Mouse (Mus musculus) liver, embryonic 16.5 days (tissue): ENCODE results near the gene Gm20481. TPM values are rescaled to one million over a fixed set of nuclear protein-coding genes. Genes with fewer than 3 reads are reported as not detected.
"Not testable (repeated sequence)": the region's sequence is repeated elsewhere in the genome, so short reads cannot be mapped to it uniquely, and the experiment has no call there.

Experiments used
- ATAC-seq: fragments of 200-750 bp; cut with Nextera tagmentation; 2 replicates; pipeline ENCODE4 v1.8.0; 2017; ENCODE audit warnings: low read depth, mild to moderate bottlenecking, moderate number of reproducible peaks, moderate library complexity
- H3K27ac ChIP-seq: fragments of 300-500 bp; sonication (generic); 2 replicates; pipeline ENCODE4 v1.5.1; 2014; ENCODE audit warnings: mild to moderate bottlenecking, low read length
- H3K27me3 ChIP-seq: fragments of 300-500 bp; sonication (generic); 2 replicates; pipeline ENCODE4 v1.6.1; 2014; ENCODE audit warnings: low read depth, low read length, mixed read lengths; ENCODE audit not compliant: control insufficient read depth, insufficient read depth
- H3K36me3 ChIP-seq: fragments of 300-500 bp; sonication (generic); 2 replicates; pipeline ENCODE4 v1.6.1; 2014; ENCODE audit warnings: mild to moderate bottlenecking; ENCODE audit not compliant: control insufficient read depth, insufficient read depth
- H3K4me1 ChIP-seq: fragments of 300-500 bp; sonication (generic); 2 replicates; pipeline ENCODE4 v1.6.1; 2014; ENCODE audit warnings: low read depth, low read length, mixed read lengths; ENCODE audit not compliant: control insufficient read depth
- H3K4me2 ChIP-seq: fragments of 300-500 bp; sonication (generic); 2 replicates; pipeline ENCODE4 v1.6.1; 2014; ENCODE audit warnings: low read depth, low read length, mixed read lengths
- H3K4me3 ChIP-seq: fragments of 300-500 bp; sonication (generic); 2 replicates; pipeline ENCODE4 v1.5.1; 2014; ENCODE audit warnings: low read depth, mild to moderate bottlenecking, low read length
- H3K9ac ChIP-seq: fragments of 300-500 bp; sonication (generic); 2 replicates; pipeline ENCODE4 v1.6.1; 2014; ENCODE audit warnings: low read depth, low read length
- H3K9me3 ChIP-seq: fragments of 300-500 bp; sonication (generic); replicated peaks from 2 replicates; pipeline ENCODE4 v1.6.1; 2016; ENCODE audit warnings: low read length; ENCODE audit not compliant: control insufficient read depth
- WGBS: fragments of 180-500 bp; shearing (Covaris S2); extraction: QIAGEN DNeasy Blood & Tissue Kit; methylation state at CpG from one replicate; pipeline ENCODE4 v1.1.7; 2014; ENCODE audit not compliant: insufficient replicate concordance; 5-methylcytosine and 5-hydroxymethylcytosine counted together
- polyA plus RNA-seq: library from polyadenylated mRNA; unstranded; fragments of >200 nt; fragmentation: Nextera tagmentation; extraction: Ambion mirVana; gene quantifications from 2 replicates; pipeline ENCODE4 v1.2.1, GENCODE M21; 2015

The Gm20481 gene
- polyA plus RNA-seq, 1 experiment from 2014 or later, result not detected

DNA sequence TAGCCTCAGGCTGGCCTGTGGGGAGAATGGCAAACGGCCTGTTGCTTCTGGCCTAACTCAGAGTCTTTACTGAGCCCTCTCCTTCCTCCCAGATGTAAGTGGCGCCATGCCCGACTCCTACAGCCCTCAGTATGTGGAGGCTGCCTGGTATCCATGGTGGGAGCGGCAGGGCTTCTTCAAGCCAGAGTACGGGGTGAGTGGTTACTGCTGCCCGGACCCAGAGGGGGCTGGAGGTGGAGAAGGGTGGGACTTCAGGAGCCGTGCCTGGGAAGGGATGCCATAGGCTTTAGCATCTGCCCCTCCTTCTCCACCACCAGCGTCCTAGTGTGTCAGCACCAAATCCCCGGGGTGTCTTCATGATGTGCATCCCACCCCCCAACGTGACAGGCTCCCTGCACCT lies 35.4 kb downstream of the Gm20481 start:
- Histone ChIP-seq H3K9ac (no peak overlapping the region), H3K9me3 (no peaks in the 10 kb centered on the region), H3K4me1 (peaks cover 21% of the 10 kb centered on the region), H3K4me3 (no peak overlapping the region), H3K27me3 (no peaks in the 10 kb centered on the region), H3K4me2 (no peak overlapping the region), H3K27ac (no peak overlapping the region), H3K36me3 (peaks cover 38% of the 10 kb centered on the region)
- ATAC-seq, result no peak
- WGBS, result 86% methylated on average over 10 of the region's 10 CpGs

DNA sequence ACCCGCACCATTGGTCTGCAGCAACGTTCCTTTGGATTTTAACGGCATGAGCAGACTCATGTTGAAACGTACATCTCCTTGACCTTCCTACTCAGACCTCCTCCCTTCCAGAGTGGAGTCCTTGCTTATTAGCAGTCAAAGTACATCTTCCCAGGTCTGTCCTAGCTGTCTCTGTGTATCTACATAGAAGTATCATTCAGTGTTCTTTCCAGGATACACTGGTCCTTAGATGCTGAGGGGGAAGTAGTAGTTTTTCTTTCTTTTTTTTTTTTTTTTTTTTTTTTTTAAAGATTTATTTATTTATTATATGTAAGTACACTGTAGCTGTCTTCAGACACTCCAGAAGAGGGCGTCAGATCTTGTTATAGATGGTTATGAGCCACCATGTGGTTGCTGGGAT lies 36.2 kb downstream of the Gm20481 start:
- peaks cover 21% of the 10 kb centered on the region for H3K4me1 ChIP-seq
- ATAC-seq, H3K4me3 ChIP-seq, H3K27me3 ChIP-seq, H3K9ac ChIP-seq, H3K27ac ChIP-seq, H3K9me3 ChIP-seq, H3K4me2 ChIP-seq: not testable (repeated sequence)
- WGBS, result 88% methylated on average over 4 of the region's 5 CpGs
- peaks cover 45% of the 10 kb centered on the region for H3K36me3 ChIP-seq

- Histone ChIP-seq H3K36me3 (peaks cover 61% of the 10 kb centered on the region), H3K27ac (no peak overlapping the region), H3K27me3 (no peaks in the 10 kb centered on the region), H3K4me3 (no peak overlapping the region), H3K4me1 (peaks cover 19% of the 10 kb centered on the region), H3K9ac (no peak overlapping the region), H3K9me3 (no peaks in the 10 kb centered on the region), H3K4me2 (no peak overlapping the region)
- no peak for ATAC-seq
- 79% methylated on average over 7 of the region's 7 CpGs for WGBS
These were observed 37.8 kb downstream of the Gm20481 start for GRCm38 (mm10) chr17:35007387-35007991.

DNA sequence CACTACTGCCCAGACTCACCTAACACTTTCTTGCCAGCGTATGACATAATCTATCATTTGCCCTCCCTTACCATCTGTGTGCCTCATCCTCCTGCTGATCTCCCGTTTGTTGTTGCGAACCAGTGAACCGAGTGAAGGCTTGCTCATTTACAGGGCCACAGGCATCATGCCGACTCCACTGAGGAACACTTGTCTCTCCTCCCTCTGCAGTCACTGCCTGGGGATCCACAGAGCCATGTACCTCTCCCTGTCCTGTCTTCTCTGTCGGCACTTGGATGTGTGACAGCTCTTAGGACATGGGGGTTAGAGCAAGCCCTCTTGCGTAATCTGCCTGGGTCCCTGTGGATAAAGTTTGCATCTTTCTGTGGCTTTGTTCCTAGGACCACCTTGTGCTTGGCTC lies 39.9 kb downstream of the Gm20481 start:
- Histone ChIP-seq H3K27me3 (no peaks in the 10 kb centered on the region), H3K9ac (no peak overlapping the region), H3K27ac (no peak overlapping the region), H3K4me2 (no peak overlapping the region), H3K9me3 (no peaks in the 10 kb centered on the region), H3K36me3 (peaks cover 77% of the 10 kb centered on the region), H3K4me1 (no peaks in the 10 kb centered on the region; the same call in 1 of the 2 replicates), H3K4me3 (no peak overlapping the region)
- WGBS, result 82% methylated on average over 7 of the region's 7 CpGs
- ATAC-seq, result no peak

DNA sequence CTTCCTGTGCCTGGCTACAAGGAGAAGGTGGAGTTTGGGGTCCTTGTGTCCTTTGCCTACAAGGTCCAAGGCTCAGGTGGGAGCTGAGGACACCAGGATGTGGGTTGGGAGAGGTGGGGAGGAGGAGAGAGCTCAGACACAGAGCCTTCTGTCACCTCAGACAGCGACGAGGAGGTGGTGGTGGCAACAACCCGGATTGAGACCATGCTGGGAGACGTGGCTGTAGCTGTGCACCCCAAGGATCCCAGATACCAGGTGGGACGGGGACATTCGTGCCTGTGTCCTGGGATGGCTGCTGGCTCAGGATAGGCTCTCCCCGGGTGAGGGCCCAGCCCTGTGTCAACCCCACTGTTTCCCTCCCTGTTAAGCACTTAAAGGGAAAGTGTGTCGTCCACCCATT lies 41.7 kb downstream of the Gm20481 start:
- H3K36me3 ChIP-seq, result peaks cover 80% of the 10 kb centered on the region
- WGBS, result 82% methylated on average over 8 of the region's 8 CpGs

GRCm38 (mm10) chr17:35012430-35012829 lies 42.7 kb downstream of the Gm20481 start:
- WGBS, result 81% methylated on average over 13 of the region's 13 CpGs
- Histone ChIP-seq H3K9me3 (no peaks in the 10 kb centered on the region), H3K4me2 (no peak overlapping the region), H3K4me3 (no peak overlapping the region), H3K4me1 (peaks cover 4% of the 10 kb centered on the region), H3K36me3 (peaks cover 75% of the 10 kb centered on the region), H3K27ac (no peak overlapping the region), H3K9ac (no peak overlapping the region), H3K27me3 (no peaks in the 10 kb centered on the region)
- no peak for ATAC-seq

More for the DNA sequence above, 41.7 kb downstream of the Gm20481 start:
- Histone ChIP-seq H3K4me3 (no peak overlapping the region), H3K4me1 (peaks cover 3% of the 10 kb centered on the region), H3K9me3 (no peaks in the 10 kb centered on the region), H3K9ac (no peak overlapping the region), H3K27ac (no peak overlapping the region), H3K27me3 (no peaks in the 10 kb centered on the region), H3K4me2 (no peak overlapping the region)
- ATAC-seq, result no peak

DNA sequence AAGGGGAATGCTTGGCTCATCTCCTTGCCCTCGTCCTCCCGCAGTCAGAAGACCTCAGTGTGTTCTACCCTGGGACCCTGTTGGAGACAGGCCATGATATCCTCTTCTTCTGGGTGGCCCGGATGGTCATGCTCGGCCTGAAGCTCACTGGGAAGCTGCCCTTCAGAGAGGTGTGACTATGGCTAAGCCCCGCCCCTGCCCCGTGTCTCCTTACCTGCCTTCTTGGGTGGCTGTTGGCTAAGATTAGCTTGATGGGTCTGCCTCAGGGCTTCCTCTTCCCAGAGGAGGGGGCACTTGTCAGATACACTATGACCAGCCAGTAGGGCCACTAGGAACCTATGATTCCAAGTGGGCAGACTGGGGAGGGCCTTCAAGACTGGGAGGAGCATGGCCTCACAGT lies 43.5 kb downstream of the Gm20481 start:
- Histone ChIP-seq H3K4me2 (no peak overlapping the region), H3K4me1 (peaks cover 4% of the 10 kb centered on the region), H3K9me3 (no peaks in the 10 kb centered on the region), H3K4me3 (no peak overlapping the region), H3K27ac (no peak overlapping the region), H3K27me3 (no peaks in the 10 kb centered on the region), H3K36me3 (peaks cover 68% of the 10 kb centered on the region), H3K9ac (no peak overlapping the region)
- 71% methylated on average over 6 of the region's 6 CpGs for WGBS
- ATAC-seq, result no peak

DNA sequence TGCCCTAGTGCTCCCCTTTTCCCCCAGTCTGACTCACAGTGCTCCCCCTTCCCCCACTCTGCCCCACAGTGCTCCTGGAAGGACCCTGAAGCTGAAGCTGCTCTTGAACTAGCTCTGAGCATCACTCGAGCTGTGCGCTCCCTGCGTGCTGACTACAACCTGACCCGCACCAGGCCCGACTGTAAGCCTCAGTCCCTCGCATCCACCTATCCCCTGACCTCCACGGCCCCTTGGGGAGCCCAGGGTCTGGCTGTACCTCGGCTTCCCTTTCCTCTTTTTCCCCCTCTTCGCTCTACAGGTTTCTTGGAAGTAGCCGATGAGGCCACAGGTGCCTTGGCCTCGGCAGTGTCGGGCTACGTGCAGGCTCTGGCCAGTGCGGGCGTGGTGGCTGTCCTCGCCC lies 45.6 kb downstream of the Gm20481 start:
- Histone ChIP-seq H3K4me2 (no peak overlapping the region), H3K9me3 (no peaks in the 10 kb centered on the region), H3K9ac (no peak overlapping the region), H3K36me3 (peaks cover 59% of the 10 kb centered on the region), H3K27ac (no peak overlapping the region), H3K27me3 (no peaks in the 10 kb centered on the region), H3K4me3 (no peak overlapping the region), H3K4me1 (peaks cover 4% of the 10 kb centered on the region)
- no peak for ATAC-seq
- WGBS, result 88% methylated on average over 16 of the region's 16 CpGs

DNA sequence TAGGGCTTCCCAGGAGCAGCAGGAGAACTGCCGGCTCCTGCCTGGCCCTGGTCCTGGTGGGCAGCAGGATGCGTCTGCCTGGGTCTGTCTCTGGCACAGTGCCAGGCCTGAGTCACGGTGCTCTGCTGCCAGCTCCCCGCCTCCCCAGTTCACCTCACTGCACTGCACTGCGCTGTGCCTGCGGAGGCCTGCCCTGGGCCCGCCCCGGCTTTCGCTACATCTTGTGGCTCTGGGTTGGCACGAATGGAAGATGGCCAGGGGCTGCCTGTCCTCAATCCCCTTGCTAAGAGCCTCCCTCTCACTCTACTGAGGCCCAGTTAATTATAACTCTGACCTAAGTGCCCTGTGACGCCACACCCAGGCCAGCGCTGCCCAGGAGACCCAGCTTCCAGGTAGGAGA lies 46.7 kb downstream of the Gm20481 start, which contains the start of gene Vwa7:
Gene Vwa7 (plus strand): TSS at position 204 of the 400 bp plus-strand sequence.
- peaks cover 10% of the 10 kb centered on the region for H3K4me1 ChIP-seq
- H3K36me3 ChIP-seq, result peaks cover 48% of the 10 kb centered on the region

More for the DNA sequence above, 46.7 kb downstream of the Gm20481 start, which contains the start of gene Vwa7:
- 82% methylated on average over 12 of the region's 12 CpGs for WGBS
- Histone ChIP-seq H3K27me3 (no peaks in the 10 kb centered on the region), H3K27ac (no peak within 1 kb of the TSS), H3K4me3 (no peak within 1 kb of the TSS), H3K9me3 (no peaks in the 10 kb centered on the region), H3K9ac (no peak within 1 kb of the TSS), H3K4me2 (no peak within 1 kb of the TSS)
- no peak for ATAC-seq
